Mouse (Mus musculus) intestine, embryonic 15.5 days (tissue): Measurements from ENCODE around the gene Gm27021. TPM values are rescaled to one million over a fixed set of nuclear protein-coding genes. Genes with fewer than 3 reads are reported as not detected.

Source experiments
- ATAC-seq: fragments of 200-750 bp; cut with Nextera tagmentation; 2 replicates; pipeline ENCODE4 v1.8.0; 2017; ENCODE audit warnings: moderate TSS enrichment, moderate library complexity
- H3K27ac ChIP-seq: fragments of 300-500 bp; sonication (generic); 2 replicates; pipeline ENCODE4 v1.5.1; 2015; ENCODE audit warnings: mild to moderate bottlenecking, inconsistent platforms
- H3K27me3 ChIP-seq: fragments of 300-500 bp; sonication (generic); replicated peaks from 2 replicates; pipeline ENCODE4 v1.6.1; 2015; ENCODE audit warnings: inconsistent platforms
- H3K36me3 ChIP-seq: fragments of 300-500 bp; sonication (generic); 2 replicates; pipeline ENCODE4 v1.6.1; 2015; ENCODE audit warnings: inconsistent platforms
- H3K4me1 ChIP-seq: fragments of 300-500 bp; sonication (generic); replicated peaks from 2 replicates; pipeline ENCODE4 v1.6.1; 2015; ENCODE audit warnings: inconsistent platforms
- H3K4me2 ChIP-seq: fragments of 300-500 bp; sonication (generic); replicated peaks from 2 replicates; pipeline ENCODE4 v1.6.1; 2015; ENCODE audit warnings: mild to moderate bottlenecking, inconsistent platforms
- H3K4me3 ChIP-seq: fragments of 300-500 bp; sonication (generic); replicated peaks from 2 replicates; pipeline ENCODE4 v1.5.1; 2015; ENCODE audit warnings: inconsistent platforms
- H3K9ac ChIP-seq: fragments of 300-500 bp; sonication (generic); 2 replicates; pipeline ENCODE4 v1.6.1; 2015; ENCODE audit warnings: inconsistent platforms
- H3K9me3 ChIP-seq: fragments of 300-500 bp; sonication (generic); 2 replicates; pipeline ENCODE4 v1.6.1; 2016; ENCODE audit warnings: inconsistent platforms
- WGBS: fragments of 180-500 bp; shearing (Covaris S2); methylation state at CpG from one replicate; pipeline ENCODE4 v1.1.7; 2015; 5-methylcytosine and 5-hydroxymethylcytosine counted together
- polyA plus RNA-seq: library from polyadenylated mRNA; unstranded; fragments of >200 nt; fragmentation: Nextera tagmentation; extraction: Ambion mirVana; gene quantifications from 2 replicates; pipeline ENCODE4 v1.2.1, GENCODE M21; 2015

Gm27021 gene
- 2.0 and 2.2 TPM in 2 replicates for polyA plus RNA-seq

GRCm38 (mm10) chr8:120667561-120668373 lies at the start of gene Gm27021, which contains the start of gene Cox4i1:
Gene Gm27021, minus strand, starts transcription at chr8:120668079.
Gene Cox4i1, plus strand, starts transcription at chr8:120668222.
- no peaks in the 10 kb centered on the region for H3K9me3 ChIP-seq
- peaks cover 42% of the 10 kb centered on the region for H3K4me1 ChIP-seq
- peak within 1 kb of the TSS; percentile 82 for H3K4me2 ChIP-seq
- ATAC-seq, result peak; percentile 94
- H3K27ac ChIP-seq, result peak within 1 kb of the TSS; percentile 88
- under 1% methylated on average over 95 of the region's 105 CpGs for WGBS
- no peaks in the 10 kb centered on the region for H3K27me3 ChIP-seq
- peak within 1 kb of the TSS; percentile 91 for H3K4me3 ChIP-seq
- peak within 1 kb of the TSS; percentile 96 for H3K9ac ChIP-seq
- H3K36me3 ChIP-seq, result peaks cover 25% of the 10 kb centered on the region

- H3K9me3 ChIP-seq, result no peaks in the 10 kb centered on the region
- H3K27me3 ChIP-seq, result no peaks in the 10 kb centered on the region
- ATAC-seq, result no peak
- H3K36me3 ChIP-seq, result no peaks in the 10 kb centered on the region
- no peak overlapping the region for H3K4me2 ChIP-seq
- no peak overlapping the region for H3K4me3 ChIP-seq
- 73% methylated on average over 15 of the region's 15 CpGs for WGBS
- no peak overlapping the region for H3K27ac ChIP-seq
- H3K9ac ChIP-seq, result no peak overlapping the region
- peaks cover 6% of the 10 kb centered on the region; the same call in 1 of the 2 replicates for H3K4me1 ChIP-seq
Observed at GRCm38 (mm10) chr8:120715996-120716680, 48.3 kb upstream of the Gm27021 start.

GRCm38 (mm10) chr8:120715200-120715599 lies 47.3 kb upstream of the Gm27021 start:
- H3K27ac ChIP-seq, result no peak overlapping the region

GRCm38 (mm10) chr8:120709176-120709575 lies 41.3 kb upstream of the Gm27021 start:
- ATAC-seq, result no peak
- no peaks in the 10 kb centered on the region for H3K36me3 ChIP-seq
- 76% methylated on average over 10 of the region's 10 CpGs for WGBS

More at GRCm38 (mm10) chr8:120715200-120715599, 47.3 kb upstream of the Gm27021 start:
- H3K4me1 ChIP-seq, result peaks cover 6% of the 10 kb centered on the region; the same call in 1 of the 2 replicates
- H3K4me3 ChIP-seq, result no peak overlapping the region
- WGBS, result 66% methylated on average over 6 of the region's 6 CpGs
- H3K9ac ChIP-seq, result no peak overlapping the region
- no peaks in the 10 kb centered on the region for H3K36me3 ChIP-seq
- 0 out of 2 replicates have a peak, but pooled peaks have one; percentile 31 for ATAC-seq
- no peak overlapping the region for H3K4me2 ChIP-seq
- H3K9me3 ChIP-seq, result no peaks in the 10 kb centered on the region
- no peaks in the 10 kb centered on the region for H3K27me3 ChIP-seq

GRCm38 (mm10) chr8:120706193-120706592 lies 38.3 kb upstream of the Gm27021 start:
- Histone ChIP-seq H3K27ac (no peak overlapping the region), H3K4me3 (no peak overlapping the region), H3K4me1 (0 out of 2 replicates have a peak, but pooled peaks cover 5% of the 10 kb centered on the region), H3K36me3 (no peaks in the 10 kb centered on the region), H3K27me3 (no peaks in the 10 kb centered on the region), H3K9ac (no peak overlapping the region), H3K4me2 (no peak overlapping the region), H3K9me3 (no peaks in the 10 kb centered on the region)
- ATAC-seq, result no peak
- WGBS, result 72% methylated on average over 3 of the region's 3 CpGs

More at GRCm38 (mm10) chr8:120709176-120709575, 41.3 kb upstream of the Gm27021 start:
- Histone ChIP-seq H3K4me1 (0 out of 2 replicates have a peak, but pooled peaks cover 1% of the 10 kb centered on the region), H3K27ac (no peak overlapping the region), H3K4me2 (no peak overlapping the region), H3K27me3 (no peaks in the 10 kb centered on the region), H3K9me3 (no peaks in the 10 kb centered on the region), H3K4me3 (no peak overlapping the region), H3K9ac (no peak overlapping the region)

- Histone ChIP-seq H3K4me2 (no peak overlapping the region), H3K27me3 (no peaks in the 10 kb centered on the region), H3K4me1 (0 out of 2 replicates have a peak, but pooled peaks cover 8% of the 10 kb centered on the region), H3K9me3 (no peaks in the 10 kb centered on the region), H3K27ac (no peak overlapping the region), H3K36me3 (no peaks in the 10 kb centered on the region), H3K4me3 (no peak overlapping the region), H3K9ac (no peak overlapping the region)
- 85% methylated on average over 15 of the region's 15 CpGs for WGBS
- ATAC-seq, result no peak
Observed at GRCm38 (mm10) chr8:120705163-120705562, 37.3 kb upstream of the Gm27021 start.

- Histone ChIP-seq H3K4me1 (0 out of 2 replicates have a peak, but pooled peaks cover 8% of the 10 kb centered on the region), H3K4me3 (no peak overlapping the region), H3K27me3 (no peaks in the 10 kb centered on the region), H3K36me3 (no peaks in the 10 kb centered on the region), H3K9ac (no peak overlapping the region), H3K27ac (no peak overlapping the region), H3K9me3 (no peaks in the 10 kb centered on the region), H3K4me2 (no peak overlapping the region)
- 40% methylated on average over 9 of the region's 9 CpGs for whole genome bisulfite sequencing
- no peak for ATAC-seq
Observed at GRCm38 (mm10) chr8:120704203-120704602, 36.3 kb upstream of the Gm27021 start.

GRCm38 (mm10) chr8:120701758-120702465 lies 34.0 kb upstream of the Gm27021 start:
- H3K27me3 ChIP-seq, result no peaks in the 10 kb centered on the region
- no peak overlapping the region for H3K4me2 ChIP-seq
- H3K36me3 ChIP-seq, result no peaks in the 10 kb centered on the region
- WGBS, result 54% methylated on average over 19 of the region's 19 CpGs
- ATAC-seq, result peak; percentile 78
- H3K27ac ChIP-seq, result no peak overlapping the region
- peaks cover 16% of the 10 kb centered on the region for H3K4me1 ChIP-seq
- H3K9me3 ChIP-seq, result no peaks in the 10 kb centered on the region
- no peak overlapping the region for H3K9ac ChIP-seq
- H3K4me3 ChIP-seq, result no peak overlapping the region

- Histone ChIP-seq H3K9ac (no peak overlapping the region), H3K4me1 (peaks cover 31% of the 10 kb centered on the region), H3K4me3 (no peak overlapping the region), H3K36me3 (no peaks in the 10 kb centered on the region), H3K27ac (peak overlapping the region; percentile 9; the same call in 1 of the 2 replicates), H3K9me3 (no peaks in the 10 kb centered on the region), H3K4me2 (no peak overlapping the region), H3K27me3 (no peaks in the 10 kb centered on the region)
- WGBS, result 92% methylated on average over 4 of the region's 4 CpGs
- ATAC-seq, result no peak
Observed at GRCm38 (mm10) chr8:120700053-120700452, 32.2 kb upstream of the Gm27021 start.

- Histone ChIP-seq H3K27me3 (no peaks in the 10 kb centered on the region), H3K4me1 (peaks cover 35% of the 10 kb centered on the region), H3K27ac (peak overlapping the region; percentile 9; the same call in 1 of the 2 replicates), H3K9ac (no peak overlapping the region), H3K4me3 (no peak overlapping the region), H3K4me2 (no peak overlapping the region), H3K36me3 (no peaks in the 10 kb centered on the region), H3K9me3 (no peaks in the 10 kb centered on the region)
- no peak for ATAC-seq
- WGBS, result 68% methylated on average over 2 of the region's 2 CpGs
Observed at GRCm38 (mm10) chr8:120699565-120699964, 31.7 kb upstream of the Gm27021 start.

GRCm38 (mm10) chr8:120699079-120699478 lies 31.2 kb upstream of the Gm27021 start:
- Histone ChIP-seq H3K27ac (peak overlapping the region; percentile 61; the same call in 1 of the 2 replicates), H3K9me3 (no peaks in the 10 kb centered on the region), H3K27me3 (no peaks in the 10 kb centered on the region), H3K9ac (no peak overlapping the region), H3K4me2 (no peak overlapping the region), H3K36me3 (no peaks in the 10 kb centered on the region), H3K4me3 (no peak overlapping the region), H3K4me1 (peaks cover 37% of the 10 kb centered on the region)
- 64% methylated on average over 6 of the region's 6 CpGs for WGBS
- no peak for ATAC-seq

- Histone ChIP-seq H3K4me1 (peaks cover 41% of the 10 kb centered on the region), H3K27ac (peak overlapping the region; percentile 61), H3K9ac (no peak overlapping the region), H3K36me3 (no peaks in the 10 kb centered on the region), H3K4me3 (no peak overlapping the region), H3K4me2 (no peak overlapping the region), H3K9me3 (no peaks in the 10 kb centered on the region), H3K27me3 (no peaks in the 10 kb centered on the region)
- no peak for ATAC-seq
- 46% methylated on average over 7 of the region's 7 CpGs for WGBS
Observed at GRCm38 (mm10) chr8:120698426-120698825, 30.5 kb upstream of the Gm27021 start.
